Mouse (Mus musculus): ENCODE measurements around the gene Rcan1. TPM values are rescaled to one million over a fixed set of nuclear protein-coding genes. Genes with fewer than 3 reads are reported as not detected.

Rcan1 gene
- total RNA-seq (2015; ENCODE audit: low replicate concordance) (not detected in 2 replicates), total RNA-seq (2017; ENCODE audit: low replicate concordance) (2.0 and 12.4 TPM in 2 replicates)

DNA sequence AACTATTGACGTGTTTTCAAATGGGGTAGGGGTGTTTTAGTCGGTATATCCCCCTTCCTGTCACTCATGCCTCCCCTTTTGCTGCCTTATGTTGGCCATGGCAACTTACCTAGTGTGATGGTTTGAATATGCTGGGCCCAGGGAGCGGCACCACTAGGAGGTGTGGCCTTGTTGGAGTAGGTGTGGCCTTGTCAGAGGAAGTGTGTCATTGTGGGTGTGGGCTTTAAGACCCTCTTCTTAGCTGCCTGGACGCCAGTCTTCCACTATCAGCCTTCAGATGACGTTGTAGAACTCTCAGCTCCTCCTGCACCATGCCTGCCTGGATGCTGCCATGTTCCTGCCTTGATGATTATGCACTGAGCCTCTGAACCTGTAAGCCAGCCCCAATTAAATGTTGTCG lies at the start of gene Rcan1:
Rcan1 (minus strand) TSS at position 162 of the 400 bp plus-strand sequence.
- no peak for ATAC-seq (replicated peaks; ENCODE audit: low FRiP score, poor library complexity, severe bottlenecking)

DNA sequence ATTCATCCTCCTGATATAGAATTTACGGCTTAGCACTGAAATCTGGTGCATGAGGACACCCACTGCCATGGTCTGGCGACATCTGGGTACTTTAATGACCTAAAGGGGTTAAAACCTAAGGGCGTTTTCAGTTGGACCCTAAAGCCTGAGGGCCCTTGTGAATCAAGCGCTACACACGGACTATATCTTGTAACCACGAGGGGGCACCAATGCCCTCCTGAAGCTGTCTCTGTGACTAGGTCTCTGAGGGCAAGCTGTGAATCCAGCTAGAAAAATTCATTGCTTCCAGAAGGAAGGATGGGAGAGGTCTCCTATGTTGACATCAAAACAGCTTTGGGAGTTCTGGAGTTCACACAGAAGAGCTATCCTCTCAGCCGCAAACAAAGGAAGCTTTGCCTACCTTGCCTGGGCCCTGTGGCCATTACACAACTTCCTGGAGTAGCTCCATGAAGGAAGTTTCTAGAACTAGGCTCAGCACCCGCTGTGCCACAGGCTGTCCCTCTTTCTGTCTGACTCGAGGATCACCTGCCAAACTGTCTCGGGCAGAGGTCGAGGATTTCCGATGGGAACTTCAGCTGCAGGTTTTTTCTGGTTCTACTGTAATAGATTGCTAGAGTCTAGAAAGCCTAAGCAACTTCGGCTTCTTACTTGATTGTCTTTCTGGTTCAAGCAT lies 49.3 kb upstream of the Rcan1 start:
- ATAC-seq (replicated peaks; ENCODE audit: low FRiP score, poor library complexity, severe bottlenecking): no peak

DNA sequence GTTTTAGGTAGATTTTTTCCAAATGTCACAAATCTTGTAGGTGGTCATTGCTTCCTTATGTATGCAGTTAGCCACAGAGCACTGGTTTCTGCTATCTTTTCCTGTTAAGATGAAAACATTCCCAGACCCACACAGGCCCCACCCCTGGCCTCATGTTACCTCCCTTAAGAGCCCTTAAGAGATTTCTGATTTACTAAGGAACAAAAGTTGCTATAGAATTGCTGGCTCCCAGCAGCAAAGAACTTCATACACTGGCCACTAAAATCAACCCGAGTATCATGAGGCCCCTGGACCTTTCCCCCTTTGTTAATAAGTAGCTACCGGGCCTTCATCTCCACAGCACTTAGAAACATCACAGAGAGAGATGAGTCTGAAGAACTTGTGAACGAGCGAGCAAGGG lies 48.1 kb upstream of the Rcan1 start:
- no peak for ATAC-seq (replicated peaks; ENCODE audit: low FRiP score, poor library complexity, severe bottlenecking)

GRCm38 (mm10) chr16:92516139-92516538 lies 45.5 kb upstream of the Rcan1 start:
- ATAC-seq (replicated peaks; ENCODE audit: low FRiP score, poor library complexity, severe bottlenecking): no peak

DNA sequence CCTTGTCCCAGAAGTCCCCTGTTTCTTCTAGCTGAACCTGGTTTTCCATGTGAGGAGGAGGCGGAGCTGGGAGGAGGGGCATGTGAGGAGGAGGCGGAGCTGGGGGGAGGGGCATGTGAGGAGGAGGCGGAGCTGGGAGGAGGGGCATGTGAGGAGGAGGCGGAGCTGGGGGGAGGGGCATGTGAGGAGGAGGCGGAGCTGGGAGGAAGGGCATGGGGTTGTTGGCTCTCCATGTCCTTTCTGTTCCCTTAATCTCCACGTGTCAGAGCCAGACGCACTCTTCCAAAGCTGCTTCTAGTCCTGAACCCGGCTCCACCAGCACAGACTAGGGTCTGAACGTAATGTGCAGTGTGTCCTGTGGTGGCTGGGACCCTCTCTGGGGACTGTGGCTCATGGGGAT lies 44.2 kb upstream of the Rcan1 start:
- ATAC-seq (replicated peaks; ENCODE audit: low FRiP score, poor library complexity, severe bottlenecking): peak; percentile 45; the same call in 1 of the 2 replicates

- no peak for ATAC-seq (replicated peaks; ENCODE audit: low FRiP score, poor library complexity, severe bottlenecking)
Observed at GRCm38 (mm10) chr16:92511773-92512391, 41.2 kb upstream of the Rcan1 start.

- no peak for ATAC-seq (replicated peaks; ENCODE audit: low FRiP score, poor library complexity, severe bottlenecking)
Observed at GRCm38 (mm10) chr16:92510835-92511772, 40.4 kb upstream of the Rcan1 start.

- no peak for ATAC-seq (replicated peaks; ENCODE audit: low FRiP score, poor library complexity, severe bottlenecking)
Observed at GRCm38 (mm10) chr16:92507573-92507972, 36.9 kb upstream of the Rcan1 start.

DNA sequence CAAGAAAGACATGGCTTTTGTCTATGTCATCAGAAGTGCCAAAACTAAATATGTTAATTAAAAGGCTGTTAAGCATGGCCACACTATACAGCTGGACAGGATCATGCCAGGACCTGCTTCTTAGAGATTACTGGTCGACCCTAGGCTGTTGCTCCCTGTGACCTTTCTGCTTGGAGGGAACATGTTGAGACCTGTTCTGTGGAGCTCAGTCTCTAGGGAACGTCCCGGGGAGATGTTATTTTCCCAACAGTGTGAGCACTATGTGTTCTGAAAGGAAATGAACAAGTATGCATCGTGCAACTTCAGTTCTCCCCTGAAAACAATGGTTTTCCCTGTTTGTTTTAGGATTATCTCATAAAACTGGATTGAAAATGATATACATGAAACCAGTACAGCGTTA lies 32.4 kb upstream of the Rcan1 start:
- ATAC-seq (replicated peaks; ENCODE audit: low FRiP score, poor library complexity, severe bottlenecking): no peak

GRCm38 (mm10) chr16:92500534-92500933 lies 29.9 kb upstream of the Rcan1 start:
- ATAC-seq (replicated peaks; ENCODE audit: low FRiP score, poor library complexity, severe bottlenecking): no peak

DNA sequence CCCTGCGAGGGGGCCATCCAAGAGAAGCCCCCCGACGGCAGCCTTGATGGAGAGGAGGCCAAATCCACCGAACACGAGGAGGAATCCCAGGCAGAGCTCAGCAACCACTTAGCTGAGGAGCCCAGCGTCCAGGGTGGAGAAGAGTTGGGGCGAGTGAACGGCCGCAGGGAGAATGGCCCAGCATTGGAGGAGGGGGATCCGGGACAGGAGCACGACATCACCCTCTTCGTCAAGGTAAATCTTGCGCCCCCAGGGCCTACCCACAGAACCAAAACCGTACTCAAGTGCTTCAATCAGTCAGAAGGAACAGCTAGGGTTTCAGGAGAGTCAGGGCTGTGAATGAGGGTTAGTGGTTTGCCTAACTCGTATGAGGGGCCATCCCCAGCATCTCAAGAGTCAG lies 28.7 kb upstream of the Rcan1 start:
- ATAC-seq (replicated peaks; ENCODE audit: low FRiP score, poor library complexity, severe bottlenecking): no peak

- ATAC-seq (replicated peaks; ENCODE audit: low FRiP score, poor library complexity, severe bottlenecking): no peak
Observed at GRCm38 (mm10) chr16:92498589-92498981, 27.9 kb upstream of the Rcan1 start.

DNA sequence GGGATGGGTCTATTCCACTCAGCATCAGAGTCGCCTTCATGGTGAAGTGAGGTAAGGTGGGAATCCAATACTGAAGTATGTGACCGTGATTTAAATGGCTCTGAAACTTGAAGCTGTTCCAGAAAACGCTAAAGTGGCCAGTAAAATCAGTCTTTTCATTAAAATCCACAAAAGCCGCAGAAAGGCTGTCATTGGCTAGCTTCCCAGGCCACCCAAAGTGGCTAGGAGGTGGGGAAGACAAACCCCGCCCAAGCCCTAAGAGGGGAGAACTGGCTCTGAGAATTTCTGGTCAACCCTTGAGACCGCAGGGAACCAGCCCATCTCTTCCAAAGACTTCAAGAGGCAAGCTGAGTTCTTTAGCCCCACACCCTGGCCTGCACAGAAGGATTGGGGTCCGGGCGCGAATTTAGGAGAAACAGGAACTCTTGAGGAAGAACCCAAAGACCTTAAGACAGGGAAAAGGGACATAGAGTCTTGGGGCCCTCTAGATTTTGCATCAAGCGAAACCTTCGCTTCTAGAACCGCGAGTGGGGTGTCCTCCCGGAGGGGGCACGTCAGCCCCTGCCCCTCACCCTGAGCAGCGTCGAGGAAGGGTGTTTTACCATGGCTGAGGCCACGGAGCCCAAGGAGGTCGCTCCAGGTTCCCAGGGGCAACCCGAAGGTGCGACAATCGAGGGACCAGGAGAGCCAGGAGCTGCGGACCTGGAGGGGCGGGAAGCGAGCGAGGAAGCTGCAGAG lies 27.4 kb upstream of the Rcan1 start:
- ATAC-seq (replicated peaks; ENCODE audit: low FRiP score, poor library complexity, severe bottlenecking): no peak

- ATAC-seq (replicated peaks; ENCODE audit: low FRiP score, poor library complexity, severe bottlenecking): no peak
Observed at GRCm38 (mm10) chr16:92489356-92489755, 18.7 kb upstream of the Rcan1 start.

- ATAC-seq (replicated peaks; ENCODE audit: low FRiP score, poor library complexity, severe bottlenecking): no peak
Observed at GRCm38 (mm10) chr16:92488456-92488855, 17.8 kb upstream of the Rcan1 start.

GRCm38 (mm10) chr16:92487489-92487888 lies 16.8 kb upstream of the Rcan1 start:
- ATAC-seq (replicated peaks; ENCODE audit: low FRiP score, poor library complexity, severe bottlenecking): peak; percentile 73

DNA sequence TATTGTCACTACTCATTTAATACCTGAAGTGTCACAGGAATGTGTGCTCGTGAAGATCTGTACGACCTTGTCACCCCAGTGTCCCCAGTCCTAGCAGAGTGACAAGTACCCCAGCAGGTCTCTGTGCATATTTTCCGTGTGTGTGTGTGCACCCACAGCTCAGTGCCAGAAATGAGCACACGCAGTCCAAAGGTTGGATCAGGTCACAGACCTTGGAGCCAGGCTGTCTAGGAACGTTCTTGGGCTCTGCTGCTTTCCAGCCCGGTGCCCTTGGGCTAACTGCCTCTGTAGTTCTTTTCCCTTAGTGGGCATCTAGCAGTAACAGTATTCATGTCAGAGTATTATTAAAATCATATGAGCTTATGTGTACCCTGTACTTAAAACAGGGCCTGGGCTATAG lies 16.4 kb upstream of the Rcan1 start:
- no peak for ATAC-seq (replicated peaks; ENCODE audit: low FRiP score, poor library complexity, severe bottlenecking)

GRCm38 (mm10) chr16:92485436-92485835 lies 14.8 kb upstream of the Rcan1 start, which contains the start of gene Clic6:
Gene Clic6 (plus strand): TSS chr16:92485736.
- no peak for ATAC-seq (replicated peaks; ENCODE audit: low FRiP score, poor library complexity, severe bottlenecking)

- no peak for ATAC-seq (replicated peaks; ENCODE audit: low FRiP score, poor library complexity, severe bottlenecking)
Observed at GRCm38 (mm10) chr16:92478561-92479150, 8.0 kb upstream of the Rcan1 start.

Data from erythroblast, adult 5-6 weeks (primary cell).